Mouse (Mus musculus) heart, postnatal 0 days (tissue): ENCODE measurements around the gene Phf21a.

Source experiments
- CTCF ChIP-seq: IDR thresholded peaks from 2 replicates; pipeline ENCODE4 v1.5.1; 2016; ENCODE audit warnings: antibody characterized with exemption, control low read depth, low read depth
- EP300 ChIP-seq: IDR thresholded peaks from 2 replicates; pipeline ENCODE4 v1.6.1; 2016; ENCODE audit warnings: antibody characterized with exemption, low read depth

DNA sequence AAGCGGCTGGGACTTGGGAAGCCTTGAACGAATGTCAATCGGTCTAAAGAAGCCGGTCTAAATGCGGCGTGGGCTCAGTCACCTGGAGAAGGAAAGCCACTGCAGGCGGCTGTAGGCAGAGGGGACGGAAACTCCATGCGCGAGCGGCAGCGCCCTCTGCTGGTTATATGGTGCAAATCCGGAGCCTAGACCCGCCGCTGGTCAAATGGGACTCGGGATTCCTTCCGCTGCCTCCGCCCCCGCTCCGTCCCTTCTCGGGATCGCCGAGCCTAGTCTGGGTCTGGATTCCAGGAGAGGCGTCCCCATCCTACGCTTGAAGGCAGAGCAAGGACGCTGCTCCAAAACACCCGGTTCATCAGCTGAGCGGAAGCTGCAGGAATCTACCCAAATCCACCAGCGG lies 34.4 kb upstream of the Phf21a start:
- TF ChIP-seq CTCF (peak; percentile 87), EP300 (no peak)
